Mouse (Mus musculus) liver, embryonic 13.5 days (tissue): ENCODE data around the gene Rps11. TPM values are rescaled to one million over a fixed set of nuclear protein-coding genes. Genes with fewer than 3 reads are reported as not detected.
"Not testable (repeated sequence)": the region's sequence is repeated elsewhere in the genome, so short reads cannot be mapped to it uniquely, and the experiment has no call there.

Experiments used
- ATAC-seq: fragments of 200-750 bp; cut with Nextera tagmentation; 2 replicates; pipeline ENCODE4 v1.8.0; 2017; ENCODE audit warnings: low read depth, mild to moderate bottlenecking, moderate number of reproducible peaks, moderate library complexity
- DNase-seq: peaks from one replicate; pipeline ENCODE4 v3.0.0; 2022
- H3K27ac ChIP-seq: fragments of 300-500 bp; sonication (generic); 2 replicates; pipeline ENCODE4 v1.5.1; 2015; ENCODE audit warnings: moderate library complexity, mild to moderate bottlenecking, inconsistent platforms
- H3K27me3 ChIP-seq: fragments of 300-500 bp; sonication (generic); 2 replicates; pipeline ENCODE4 v1.6.1; 2015; ENCODE audit warnings: mild to moderate bottlenecking, inconsistent platforms
- H3K36me3 ChIP-seq: fragments of 300-500 bp; sonication (generic); 2 replicates; pipeline ENCODE4 v1.6.1; 2015; ENCODE audit warnings: mild to moderate bottlenecking, inconsistent platforms
- H3K4me1 ChIP-seq: fragments of 300-500 bp; sonication (generic); replicated peaks from 2 replicates; pipeline ENCODE4 v1.6.1; 2015; ENCODE audit warnings: inconsistent platforms
- H3K4me2 ChIP-seq: fragments of 300-500 bp; sonication (generic); 2 replicates; pipeline ENCODE4 v1.6.1; 2015; ENCODE audit warnings: inconsistent platforms, mild to moderate bottlenecking, moderate library complexity
- H3K4me3 ChIP-seq: fragments of 300-500 bp; sonication (generic); replicated peaks from 2 replicates; pipeline ENCODE4 v1.5.1; 2015; ENCODE audit warnings: mild to moderate bottlenecking, inconsistent platforms
- H3K9ac ChIP-seq: fragments of 300-500 bp; sonication (generic); 2 replicates; pipeline ENCODE4 v1.6.1; 2015; ENCODE audit warnings: mild to moderate bottlenecking, inconsistent platforms
- H3K9me3 ChIP-seq: fragments of 300-500 bp; sonication (generic); replicated peaks from 2 replicates; pipeline ENCODE4 v1.6.1; 2016; ENCODE audit warnings: inconsistent platforms
- WGBS: fragments of 180-500 bp; shearing (Covaris S2); methylation state at CpG from one replicate; pipeline ENCODE4 v1.1.7; 2015; ENCODE audit not compliant: insufficient replicate concordance; 5-methylcytosine and 5-hydroxymethylcytosine counted together
- polyA plus RNA-seq: library from polyadenylated mRNA; unstranded; fragments of >200 nt; fragmentation: Nextera tagmentation; extraction: Ambion mirVana; gene quantifications from 2 replicates; pipeline ENCODE4 v1.2.1, GENCODE M21; 2015

Rps11 gene
- polyA plus RNA-seq, 1 experiment from 2014 or later = 1,372 TPM

DNA sequence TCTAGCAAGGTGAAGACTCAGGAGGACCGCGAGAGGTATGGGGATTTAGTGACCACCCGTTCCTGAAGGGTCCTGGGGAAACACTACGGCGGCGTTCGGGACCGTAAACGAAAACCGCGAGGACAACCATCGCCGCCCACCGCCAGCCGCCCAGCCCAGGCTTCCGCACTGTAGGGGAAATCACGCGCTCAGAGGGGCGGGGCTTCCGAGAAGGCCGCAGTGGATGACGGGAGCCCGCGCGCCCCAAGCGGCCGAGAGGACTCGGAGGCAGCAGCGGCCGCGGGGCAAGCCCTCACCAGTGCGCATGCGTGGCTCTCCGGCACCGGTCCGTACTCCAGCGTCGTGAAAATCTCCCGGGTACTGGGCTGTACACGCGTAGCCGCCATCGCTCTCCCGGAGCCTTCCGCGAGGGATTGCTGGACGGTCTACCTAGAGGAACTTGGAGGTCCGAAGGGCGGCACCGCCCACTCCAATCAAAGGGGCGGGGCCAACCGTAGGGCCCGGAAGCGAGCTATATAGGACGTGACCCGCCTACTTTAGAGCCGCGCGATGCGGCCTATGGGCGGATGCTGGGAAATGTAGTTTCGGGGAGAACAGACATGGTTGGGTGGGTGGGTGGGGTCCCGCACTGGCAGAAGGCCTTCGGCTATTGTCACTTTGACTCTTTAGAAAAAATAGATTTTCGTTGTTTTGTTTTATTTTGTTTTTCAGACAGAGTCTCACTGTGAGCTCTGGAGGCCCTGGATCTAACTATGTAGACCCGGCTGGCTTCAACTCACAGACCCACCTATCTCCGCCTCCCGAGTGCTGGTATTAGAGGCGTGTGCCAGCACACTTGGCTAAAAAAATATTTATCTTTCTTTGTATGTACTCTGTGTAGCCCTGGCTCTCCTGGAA is 30.1 kb upstream of the Rps11 start, which contains the start of the genes Pih1d1 and Aldh16a1:
TSS of gene Pih1d1 (plus strand) at position 208 of the 897 bp plus-strand sequence.
TSS of gene Aldh16a1 (minus strand) at position 489 of the 897 bp plus-strand sequence.
- H3K4me3 ChIP-seq = peak within 1 kb of the TSS; percentile 70
- peak within 1 kb of the TSS; percentile 85 for H3K4me2 ChIP-seq
- peak within 1 kb of the TSS; percentile 82 for H3K9ac ChIP-seq
- DNase-seq (peak; percentile 95), ATAC-seq (peak; percentile 92)
- peaks cover 10% of the 10 kb centered on the region for H3K36me3 ChIP-seq
- peak within 1 kb of the TSS; percentile 84 for H3K27ac ChIP-seq
- 2% methylated on average over 69 of the region's 69 CpGs for WGBS
- H3K9me3 ChIP-seq = no peaks in the 10 kb centered on the region
- H3K27me3 ChIP-seq = no peaks in the 10 kb centered on the region
- H3K4me1 ChIP-seq = peaks cover 35% of the 10 kb centered on the region

DNA sequence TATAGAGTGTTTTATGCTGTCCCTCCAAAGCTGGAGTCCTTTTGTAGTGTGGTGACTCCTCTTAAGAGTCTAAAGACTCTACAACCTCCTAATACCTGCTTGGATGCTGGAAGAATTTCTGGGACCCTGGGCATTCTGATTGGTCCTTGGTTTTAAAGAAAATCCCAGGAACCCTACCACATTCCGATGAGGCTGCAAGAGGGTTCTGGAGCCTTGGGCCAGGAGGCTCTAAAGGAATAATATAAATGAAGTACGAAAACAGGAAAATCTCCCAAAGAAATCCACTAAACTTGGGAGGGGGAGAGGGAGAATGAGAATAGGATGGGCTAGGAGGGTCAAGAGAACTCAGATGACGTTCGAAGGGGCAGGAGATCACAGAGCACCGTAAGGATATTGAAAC is 29.3 kb upstream of the Rps11 start:
- Histone ChIP-seq H3K4me2 (peak overlapping the region; percentile 85), H3K4me3 (peak overlapping the region; percentile 70), H3K27me3 (no peaks in the 10 kb centered on the region), H3K9ac (peak overlapping the region; percentile 82), H3K9me3 (no peaks in the 10 kb centered on the region), H3K4me1 (peaks cover 40% of the 10 kb centered on the region), H3K27ac (peak overlapping the region; percentile 84), H3K36me3 (peaks cover 7% of the 10 kb centered on the region)
- ATAC-seq (no peak), DNase-seq (no peak)
- 4% methylated on average over 5 of the region's 5 CpGs for WGBS

DNA sequence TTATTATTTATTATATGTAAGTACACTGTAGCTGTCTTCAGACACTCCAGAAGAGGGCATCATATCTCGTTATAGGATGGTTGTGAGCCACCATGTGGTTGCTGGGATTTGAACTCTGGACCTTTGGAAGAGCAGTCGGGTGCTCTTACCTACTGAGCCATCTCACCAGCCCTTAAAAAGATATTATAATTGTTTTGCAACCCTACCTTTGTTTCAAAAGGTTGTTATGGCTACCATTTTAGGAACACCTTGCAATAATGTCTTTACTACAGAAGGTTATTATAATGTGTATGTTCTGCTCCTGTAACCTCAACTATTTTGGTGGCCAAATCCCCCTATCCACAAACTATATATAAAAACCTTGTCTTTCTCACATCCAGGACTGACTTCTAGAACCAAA is 28.8 kb upstream of the Rps11 start:
- H3K4me3 ChIP-seq, H3K9me3 ChIP-seq, H3K27me3 ChIP-seq, ATAC-seq, DNase-seq, H3K9ac ChIP-seq, H3K27ac ChIP-seq: not testable (repeated sequence)
- Histone ChIP-seq H3K4me1 (peaks cover 45% of the 10 kb centered on the region), H3K36me3 (peaks cover 10% of the 10 kb centered on the region), H3K4me2 (peak overlapping the region; percentile 85)
- 71% methylated on average over 2 of the region's 2 CpGs for WGBS

DNA sequence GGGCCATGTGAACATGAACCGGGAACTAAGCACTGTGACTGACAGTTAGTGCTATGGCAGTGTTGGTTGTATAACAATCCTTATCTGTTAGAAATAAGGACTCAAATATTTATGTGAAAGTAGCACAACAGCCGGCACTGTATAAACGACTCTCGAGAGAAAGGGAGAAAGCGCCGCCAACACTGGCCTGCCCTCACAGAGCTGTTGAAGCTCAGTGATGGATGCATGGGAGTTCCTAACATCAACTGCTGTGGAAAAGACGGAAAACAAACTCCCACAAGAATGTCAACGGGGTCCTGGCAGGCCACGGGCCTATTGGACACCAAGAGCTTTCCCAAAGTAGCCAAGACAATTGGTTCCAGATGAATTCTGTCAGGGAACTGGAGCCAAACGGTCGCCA is 27.1 kb upstream of the Rps11 start:
- no peak for ATAC-seq
- Histone ChIP-seq H3K27me3 (no peaks in the 10 kb centered on the region), H3K4me2 (no peak overlapping the region), H3K27ac (no peak overlapping the region), H3K9me3 (no peaks in the 10 kb centered on the region), H3K4me1 (peaks cover 51% of the 10 kb centered on the region), H3K9ac (no peak overlapping the region), H3K36me3 (peaks cover 15% of the 10 kb centered on the region), H3K4me3 (no peak overlapping the region)
- 65% methylated on average over 11 of the region's 11 CpGs for WGBS
- no peak for DNase-seq

DNA sequence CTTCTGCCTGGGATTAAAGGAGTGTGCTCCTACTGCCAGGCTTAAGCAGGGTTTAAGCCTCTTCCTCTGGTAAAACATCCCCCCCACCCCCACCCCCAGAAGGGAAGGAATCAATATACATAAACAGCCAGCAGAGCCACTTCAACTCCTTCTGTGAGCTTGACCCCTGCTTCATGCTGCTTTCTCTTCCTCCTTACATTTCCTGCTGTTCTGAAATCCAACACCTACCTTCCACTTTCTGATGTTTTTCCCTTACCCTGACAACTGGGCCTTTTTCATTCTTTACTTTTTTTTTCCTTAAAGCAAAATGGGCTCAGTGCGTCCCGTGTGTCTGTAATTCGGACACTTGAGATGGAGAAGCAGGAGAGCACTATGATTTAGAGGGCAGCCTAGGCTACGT is 26.1 kb upstream of the Rps11 start:
- Histone ChIP-seq H3K4me1 (peaks cover 47% of the 10 kb centered on the region), H3K9ac (no peak overlapping the region; the same call in 1 of the 2 replicates), H3K27me3 (no peaks in the 10 kb centered on the region), H3K27ac (no peak overlapping the region), H3K4me3 (no peak overlapping the region), H3K4me2 (no peak overlapping the region), H3K36me3 (peaks cover 25% of the 10 kb centered on the region), H3K9me3 (no peaks in the 10 kb centered on the region)
- ATAC-seq (no peak), DNase-seq (no peak)
- 74% methylated on average over 4 of the region's 4 CpGs for WGBS

DNA sequence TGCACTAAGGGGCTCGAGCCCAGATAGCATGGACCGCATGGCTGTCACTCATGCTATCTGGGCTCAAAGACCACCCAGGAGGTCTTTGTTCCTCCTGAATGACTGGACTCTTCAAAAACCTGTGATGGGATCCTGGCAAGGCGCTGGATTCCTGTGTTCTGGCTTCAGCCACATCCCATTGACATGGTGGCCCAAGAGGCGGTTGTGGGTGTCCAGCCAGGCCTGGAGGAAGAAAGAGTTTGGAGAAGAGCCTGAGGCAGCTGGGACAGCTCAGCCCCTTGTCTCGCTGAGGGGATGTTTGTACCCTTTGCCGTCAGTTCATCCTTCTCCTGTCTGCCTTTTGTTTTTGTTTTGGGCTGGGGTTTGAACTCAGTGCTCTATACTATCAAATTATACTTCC is 25.3 kb upstream of the Rps11 start:
- Histone ChIP-seq H3K36me3 (peaks cover 32% of the 10 kb centered on the region), H3K9ac (no peak overlapping the region), H3K27me3 (no peaks in the 10 kb centered on the region), H3K9me3 (no peaks in the 10 kb centered on the region), H3K4me2 (no peak overlapping the region), H3K4me1 (peaks cover 40% of the 10 kb centered on the region), H3K4me3 (no peak overlapping the region), H3K27ac (no peak overlapping the region)
- ATAC-seq = no peak
- WGBS = 75% methylated on average over 6 of the region's 6 CpGs
- DNase-seq = no peak

DNA sequence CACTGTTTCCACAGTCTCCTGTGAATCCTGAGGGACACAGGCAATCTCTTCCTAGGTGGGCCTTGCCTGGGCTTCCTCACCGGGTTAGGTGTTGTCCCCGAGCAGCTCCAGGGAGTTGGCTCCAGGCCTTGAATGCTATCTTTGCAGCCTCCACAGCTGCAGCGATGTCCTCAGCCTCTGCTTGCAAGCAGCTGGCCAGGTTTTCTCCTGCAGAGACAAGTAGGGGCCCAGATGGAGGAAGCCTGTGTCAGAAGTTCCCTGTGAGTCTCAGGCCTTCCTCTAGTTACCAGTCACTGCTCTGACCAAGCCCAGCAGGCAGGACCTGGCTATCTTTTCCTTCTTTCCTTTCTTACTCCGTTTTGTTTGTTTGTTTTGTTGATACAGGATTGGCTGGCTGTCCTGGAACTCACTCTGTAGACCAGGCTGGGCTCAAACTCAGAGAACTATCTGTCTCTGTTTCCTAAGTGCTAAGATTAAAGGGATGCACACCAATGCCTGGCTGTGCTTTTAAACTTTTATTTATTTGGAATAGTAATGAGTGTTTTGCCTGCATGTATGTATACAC is 24.4 kb upstream of the Rps11 start:
- Histone ChIP-seq H3K4me3 (no peak overlapping the region), H3K27me3 (no peaks in the 10 kb centered on the region), H3K4me1 (peaks cover 37% of the 10 kb centered on the region), H3K9me3 (no peaks in the 10 kb centered on the region), H3K27ac (no peak overlapping the region; the same call in 1 of the 2 replicates), H3K36me3 (peaks cover 42% of the 10 kb centered on the region), H3K9ac (no peak overlapping the region), H3K4me2 (no peak overlapping the region)
- ATAC-seq (no peak), DNase-seq (no peak)
- 61% methylated on average over 4 of the region's 4 CpGs for WGBS

DNA sequence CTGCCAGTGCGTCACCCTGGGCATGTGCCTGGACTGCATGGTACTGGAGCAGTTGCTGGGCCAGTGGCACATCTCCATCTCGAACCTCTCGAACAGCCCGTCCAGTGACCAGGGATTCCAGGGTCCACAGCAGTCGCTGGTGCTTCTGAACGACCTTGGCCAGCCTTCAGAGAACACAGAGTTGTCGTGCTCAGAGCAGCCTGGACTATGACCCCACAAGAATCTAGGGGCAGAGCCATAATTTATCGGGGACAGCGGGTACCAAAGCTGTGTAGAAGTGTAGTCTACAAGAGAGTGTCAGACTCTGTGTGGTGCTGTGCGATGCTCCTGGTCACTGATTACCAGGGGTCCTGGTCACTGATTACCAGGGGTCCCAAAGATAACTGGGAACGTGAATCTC is 23.7 kb upstream of the Rps11 start:
- Histone ChIP-seq H3K4me3 (no peak overlapping the region), H3K27me3 (no peaks in the 10 kb centered on the region), H3K4me1 (peaks cover 32% of the 10 kb centered on the region), H3K9me3 (no peaks in the 10 kb centered on the region), H3K36me3 (peaks cover 48% of the 10 kb centered on the region), H3K4me2 (no peak overlapping the region), H3K9ac (no peak overlapping the region), H3K27ac (no peak overlapping the region)
- WGBS = 80% methylated on average over 11 of the region's 11 CpGs
- DNase-seq = no peak
- peak; percentile 33; the same call in 1 of the 2 replicates for ATAC-seq

DNA sequence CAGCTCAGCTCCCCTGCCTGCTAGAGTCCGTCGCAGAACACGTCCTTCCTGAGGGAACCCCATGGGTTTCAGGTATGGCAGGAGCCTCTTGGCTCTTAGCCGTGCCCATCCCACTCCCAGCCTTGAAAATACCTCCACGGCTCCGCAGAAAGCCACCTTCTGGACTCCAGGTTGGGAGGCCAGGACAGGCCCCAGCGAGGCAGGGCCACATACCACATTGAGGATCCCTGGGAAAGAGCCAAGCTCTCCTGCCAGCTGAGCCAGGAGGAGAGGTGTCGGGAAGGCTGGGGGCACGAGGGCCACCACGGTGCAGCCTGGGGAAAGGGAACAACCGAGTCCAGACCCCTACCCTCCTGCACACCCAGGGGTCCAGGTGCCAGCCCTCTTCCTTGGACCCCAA is 23.0 kb upstream of the Rps11 start:
- no peak overlapping the region for H3K9ac ChIP-seq
- H3K4me2 ChIP-seq = no peak overlapping the region
- H3K36me3 ChIP-seq = peaks cover 53% of the 10 kb centered on the region
- ATAC-seq (no peak), DNase-seq (no peak)
- no peaks in the 10 kb centered on the region for H3K27me3 ChIP-seq
- no peak overlapping the region for H3K27ac ChIP-seq
- H3K9me3 ChIP-seq = no peaks in the 10 kb centered on the region
- 80% methylated on average over 11 of the region's 11 CpGs for WGBS
- H3K4me1 ChIP-seq = peaks cover 32% of the 10 kb centered on the region
- H3K4me3 ChIP-seq = no peak overlapping the region

DNA sequence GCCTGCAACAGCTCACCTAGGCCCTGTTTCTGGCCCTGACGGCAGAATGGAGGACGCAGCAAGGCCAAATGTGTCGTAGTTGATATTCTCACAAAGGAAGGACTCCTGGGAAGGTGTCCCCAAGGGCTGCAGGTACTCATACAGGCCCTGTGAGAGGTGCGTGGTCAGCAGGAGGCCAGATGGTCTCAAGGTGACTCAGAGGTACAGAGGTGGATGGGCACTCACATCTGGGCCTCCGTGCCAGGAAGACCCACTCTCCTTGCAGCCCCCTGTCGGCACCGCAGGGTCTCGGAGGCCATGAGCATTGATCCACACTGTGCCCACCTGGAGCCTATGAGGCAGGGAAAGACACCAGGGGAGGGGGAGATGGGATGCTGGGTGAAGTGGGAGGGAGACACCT is 21.2 kb upstream of the Rps11 start:
- H3K9ac ChIP-seq = no peak overlapping the region
- no peak overlapping the region for H3K4me2 ChIP-seq
- peaks cover 60% of the 10 kb centered on the region for H3K36me3 ChIP-seq

DNA sequence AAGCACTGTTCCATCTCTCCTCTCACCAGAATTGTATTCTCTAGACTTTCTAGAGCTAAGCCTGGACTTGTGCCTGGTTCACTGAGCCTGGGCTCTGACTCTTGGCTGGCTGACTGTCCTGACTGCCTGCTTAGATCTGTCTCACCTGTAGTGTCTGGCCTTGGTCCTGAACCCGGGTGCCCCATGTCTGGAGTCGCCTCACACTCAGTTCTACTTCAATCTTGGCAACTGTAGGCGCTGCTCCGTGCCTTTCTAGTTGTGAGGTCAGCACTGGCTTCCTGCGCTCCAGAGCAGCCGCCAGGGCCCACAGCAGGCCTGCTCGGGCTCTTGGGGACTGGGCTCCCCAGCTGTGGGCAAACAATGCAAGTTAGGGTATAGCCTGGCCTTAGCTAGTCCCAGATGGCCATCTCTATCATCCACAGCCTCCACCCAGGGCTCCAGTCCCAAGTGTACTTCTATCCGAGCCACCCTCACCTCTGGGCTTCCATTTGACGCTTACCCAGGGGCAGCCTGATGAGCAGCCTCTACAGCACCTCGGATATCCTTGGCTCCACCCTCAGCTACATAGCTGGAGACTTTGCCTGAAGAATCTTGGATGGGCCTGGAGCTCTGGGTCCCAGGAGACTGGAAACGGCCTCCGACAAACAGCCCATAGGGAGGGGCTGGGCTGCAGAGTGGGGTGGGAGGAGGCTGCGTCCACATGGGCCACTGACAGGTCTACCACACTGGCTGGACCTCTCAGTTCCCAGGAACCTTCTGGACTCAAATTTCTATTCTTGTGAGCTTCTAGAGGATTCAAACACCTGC is 20.3 kb upstream of the Rps11 start:
- no peak overlapping the region for H3K27ac ChIP-seq
- ATAC-seq = no peak
- 84% methylated on average over 13 of the region's 13 CpGs for WGBS

More for the DNA sequence above, 21.2 kb upstream of the Rps11 start:
- Histone ChIP-seq H3K27ac (no peak overlapping the region), H3K27me3 (no peaks in the 10 kb centered on the region), H3K9me3 (no peaks in the 10 kb centered on the region), H3K4me3 (no peak overlapping the region), H3K4me1 (peaks cover 22% of the 10 kb centered on the region)
- ATAC-seq (no peak), DNase-seq (no peak)
- WGBS = 85% methylated on average over 8 of the region's 8 CpGs

More for the DNA sequence above, 20.3 kb upstream of the Rps11 start:
- Histone ChIP-seq H3K9me3 (no peaks in the 10 kb centered on the region), H3K9ac (no peak overlapping the region), H3K4me3 (no peak overlapping the region), H3K27me3 (no peaks in the 10 kb centered on the region), H3K36me3 (peaks cover 60% of the 10 kb centered on the region), H3K4me1 (peaks cover 21% of the 10 kb centered on the region), H3K4me2 (no peak overlapping the region)
- no peak for DNase-seq
